ENCODE assay signal across 8 mouse cellular contexts in the genomic region with DNA sequence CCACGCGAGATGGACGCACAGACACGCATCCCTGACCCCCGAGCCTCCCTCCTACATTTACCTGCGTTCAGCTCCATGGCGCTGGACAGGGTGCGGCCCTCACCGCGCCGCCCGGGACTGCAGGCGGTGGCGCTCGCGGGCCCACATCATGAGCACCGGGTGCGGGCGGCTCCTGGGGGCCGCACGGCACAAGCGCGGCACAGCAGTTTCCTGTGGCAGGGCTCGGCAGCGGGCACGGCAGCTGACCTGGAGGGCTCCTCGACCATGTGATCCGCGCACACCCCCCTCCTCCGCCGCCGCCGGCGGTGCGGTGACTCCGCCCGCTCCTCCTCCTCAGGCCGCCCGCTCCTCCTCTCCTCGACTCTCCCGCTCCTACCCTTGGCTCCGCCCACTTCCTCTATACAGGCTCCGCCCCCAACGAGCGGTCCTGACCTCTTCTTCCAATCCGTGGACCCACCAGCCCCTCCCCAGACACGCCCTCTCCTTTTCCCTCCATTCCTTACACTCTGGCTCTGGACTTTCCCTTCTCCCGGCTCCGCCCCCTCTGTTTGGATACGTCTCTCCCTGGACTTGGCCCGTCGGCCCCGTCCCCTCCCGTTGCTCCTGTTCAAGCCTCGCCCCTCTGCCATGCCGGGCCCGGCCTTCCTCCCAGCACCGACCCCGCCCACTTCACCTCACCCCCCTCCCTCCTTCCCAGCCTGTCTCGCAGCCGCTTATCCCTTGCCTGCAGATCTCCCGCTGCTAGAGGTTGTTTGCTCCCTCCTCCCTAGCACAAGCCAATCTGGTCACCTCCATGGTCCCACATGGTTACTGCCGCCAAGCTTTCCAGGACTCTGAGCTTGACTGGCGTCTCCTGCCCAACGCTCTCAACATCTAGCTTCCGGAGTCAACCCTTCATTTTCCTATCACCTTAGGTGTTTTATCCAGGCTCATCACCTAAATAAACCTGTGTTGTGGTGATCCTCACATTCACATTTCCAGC. TPM values are rescaled to one million over a fixed set of nuclear protein-coding genes. Genes with fewer than 3 reads are reported as not detected.
A peak's percentile ranks its signal among the peaks of the same experiment; 100 is the strongest.
DNase-seq lines count a peak whose midpoint lies in the region; ATAC-seq and TF ChIP-seq lines count a peak whose summit lies in the region.

Gene Nr1d2, minus strand, starts transcription at position 378 of the 982 bp plus-strand sequence.

- WGBS in embryonic facial prominence, embryonic 14.5 days: under 1% methylated on average over 27 of the region's 66 CpGs
- 2% methylated on average over 62 of the region's 66 CpGs for WGBS in heart, adult 2 months
- under 1% methylated on average over 46 of the region's 66 CpGs for WGBS in limb, embryonic 13.5 days
- under 1% methylated on average over 64 of the region's 66 CpGs for WGBS in midbrain, embryonic 16.5 days

- no peaks in the 10 kb centered on the region for H3K9me3 ChIP-seq in embryonic facial prominence, embryonic 14.5 days (ENCODE audit: control insufficient read depth, low read length)
- no peaks in the 10 kb centered on the region for H3K9me3 ChIP-seq in limb, embryonic 13.5 days
- no peaks in the 10 kb centered on the region for H3K9me3 ChIP-seq in midbrain, embryonic 16.5 days (replicated peaks; ENCODE audit: control insufficient read depth, low read length, poor library complexity, severe bottlenecking)

- TF ChIP-seq EP300 in heart, adult 2 months (IDR thresholded peaks at IDR 0.05; ENCODE audit: insufficient read depth, low read depth, low read length): peak; percentile 18; the same call in 1 of the 2 replicates

- intact Hi-C loops in heart, adult 2 months (cut with DNase I): loop anchor here (1.0 kb wide), 1 partner anchor 32 kb away; the partner anchor contains the start of genes Nkiras1 and Rpl15

- H3K36me3 ChIP-seq in embryonic facial prominence, embryonic 14.5 days (ENCODE audit: control insufficient read depth, insufficient read depth, low read length): no peaks in the 10 kb centered on the region
- H3K36me3 ChIP-seq in heart, adult 2 months (ENCODE audit: control insufficient read depth, insufficient read depth, low read length): peaks cover 16% of the 10 kb centered on the region
- H3K36me3 ChIP-seq in limb, embryonic 13.5 days: no peaks in the 10 kb centered on the region
- H3K36me3 ChIP-seq in midbrain, embryonic 16.5 days (ENCODE audit: control insufficient read depth, insufficient read depth, low read length): no peaks in the 10 kb centered on the region

- TF ChIP-seq POLR2A in heart, adult 2 months (IDR thresholded peaks at IDR 0.05; ENCODE audit: insufficient read depth, low read depth, low read length): peak; percentile 84

- 0 out of 2 replicates have a peak, but pooled peaks cover 5% of the 10 kb centered on the region for H3K4me1 ChIP-seq in embryonic facial prominence, embryonic 14.5 days (ENCODE audit: control insufficient read depth, insufficient read depth, low read length)
- peaks cover 7% of the 10 kb centered on the region for H3K4me1 ChIP-seq in heart, adult 2 months (ENCODE audit: control insufficient read depth, insufficient read depth, low read length)
- peaks cover 4% of the 10 kb centered on the region; the same call in 1 of the 2 replicates for H3K4me1 ChIP-seq in limb, embryonic 13.5 days
- H3K4me1 ChIP-seq in midbrain, embryonic 16.5 days (ENCODE audit: control insufficient read depth, insufficient read depth, low read length): no peaks in the 10 kb centered on the region

- H3K79me2 ChIP-seq in heart, adult 2 months (replicated peaks; ENCODE audit: control insufficient read depth, insufficient read depth, low read length): no peaks in the 10 kb centered on the region; the same call in 1 of the 2 replicates

- H3K9ac ChIP-seq in embryonic facial prominence, embryonic 14.5 days (ENCODE audit: low read depth, low read length): peak within 1 kb of the TSS; percentile 77
- H3K9ac ChIP-seq in heart, adult 2 months (ENCODE audit: low read depth, low read length): peak within 1 kb of the TSS; percentile 97
- H3K9ac ChIP-seq in limb, embryonic 13.5 days: peak within 1 kb of the TSS; percentile 77
- H3K9ac ChIP-seq in midbrain, embryonic 16.5 days (ENCODE audit: low read depth, low read length): peak within 1 kb of the TSS; percentile 73

- H3K4me3 ChIP-seq in embryonic facial prominence, embryonic 14.5 days (ENCODE audit: low read depth, low read length): peak within 1 kb of the TSS; percentile 88
- H3K4me3 ChIP-seq in heart, adult 2 months: peak within 1 kb of the TSS; percentile 66
- H3K4me3 ChIP-seq in limb, embryonic 13.5 days: peak within 1 kb of the TSS; percentile 77
- peak within 1 kb of the TSS; percentile 89 for H3K4me3 ChIP-seq in midbrain, embryonic 16.5 days (ENCODE audit: low read depth, low read length)

- peak; percentile 43 for TF ChIP-seq CTCF in heart, adult 2 months (IDR thresholded peaks at IDR 0.05)

- peak; percentile 100 for DNase-seq in 3T3-L1 (ENCODE audit: low read depth, low spot score)
- DNase-seq in adrenal gland, postnatal 4 days (ENCODE audit: low spot score in 2 of 2): peak; percentile 93 to 99
- DNase-seq in embryonic facial prominence, embryonic 14.5 days (ENCODE audit: low spot score): peak; percentile 99
- DNase-seq in heart, adult 2 months: peak; percentile 97 to 100
- peak; percentile 100 for DNase-seq in kidney, adult 8-10 months
- peak; percentile 74 to 93 for DNase-seq in spleen, postnatal 10 days (ENCODE audit: low spot score in 2 of 2)

- peak; percentile 93 for ATAC-seq in embryonic facial prominence, embryonic 14.5 days (ENCODE audit: low read depth)
- peak; percentile 94 for ATAC-seq in limb, embryonic 13.5 days (ENCODE audit: low FRiP score, low read depth)
- ATAC-seq in midbrain, embryonic 16.5 days: peak; percentile 91

- H3K4me2 ChIP-seq in embryonic facial prominence, embryonic 14.5 days (ENCODE audit: low read depth, low read length): peak within 1 kb of the TSS; percentile 84
- peak within 1 kb of the TSS; percentile 80 for H3K4me2 ChIP-seq in limb, embryonic 13.5 days (replicated peaks)
- peak within 1 kb of the TSS; percentile 78 for H3K4me2 ChIP-seq in midbrain, embryonic 16.5 days (ENCODE audit: low read length)

- H3K27ac ChIP-seq in embryonic facial prominence, embryonic 14.5 days (replicated peaks; ENCODE audit: low read depth, low read length): peak within 1 kb of the TSS; percentile 94
- H3K27ac ChIP-seq in heart, adult 2 months: peak within 1 kb of the TSS; percentile 99
- H3K27ac ChIP-seq in limb, embryonic 13.5 days: peak within 1 kb of the TSS; percentile 85
- peak within 1 kb of the TSS; percentile 82 for H3K27ac ChIP-seq in midbrain, embryonic 16.5 days (ENCODE audit: low read length)

- H3K27me3 ChIP-seq in embryonic facial prominence, embryonic 14.5 days (replicated peaks; ENCODE audit: control insufficient read depth, insufficient read depth, low read length): no peaks in the 10 kb centered on the region
- no peaks in the 10 kb centered on the region for H3K27me3 ChIP-seq in heart, adult 2 months (ENCODE audit: control insufficient read depth, insufficient read depth, low read length)
- H3K27me3 ChIP-seq in limb, embryonic 13.5 days: no peaks in the 10 kb centered on the region
- H3K27me3 ChIP-seq in midbrain, embryonic 16.5 days (ENCODE audit: control insufficient read depth, insufficient read depth, low read depth, low read length): no peaks in the 10 kb centered on the region

RNA-seq across cellular contexts. Expression of gene Nr1d2, which starts in this region (rescaled TPM):
- total RNA-seq in adrenal gland, postnatal 4 days (2021): 10 to 100 TPM; 60.9 to 66.4 TPM
- polyA plus RNA-seq in embryonic facial prominence, embryonic 14.5 days (2014; fragmentation: Nextera tagmentation; extraction: Ambion mirVana): 10.0 and 10.3 TPM in 2 replicates
- total RNA-seq in heart, adult 2 months (2021): 100 to 1,000 TPM in 1 of 2 experiments, 10 to 100 TPM in 1; 32.3 to 104 TPM
- polyA plus RNA-seq in heart, adult 2 months (2012; rRNA removed): 17.3 and 27.4 TPM in 2 replicates
- polyA plus RNA-seq in limb, embryonic 13.5 days (2015; fragmentation: Nextera tagmentation; extraction: Ambion mirVana): 5.4 and 5.6 TPM in 2 replicates
- 5.3 and 6.2 TPM in 2 replicates for polyA plus RNA-seq in midbrain, embryonic 16.5 days (2015; fragmentation: Nextera tagmentation; extraction: Ambion mirVana)

Comparison
In these comparisons a context has a peak if more than half of its experiments do, and no peak if none do; other contexts are left out.
1. Peak in every context shown above with its lines: DNase-seq, ATAC-seq, H3K4me3 ChIP-seq and H3K27ac ChIP-seq.